Mouse (Mus musculus) T-helper 17 cell (primary cell): ENCODE data around the gene Rfx4.

Source experiments
- in situ Hi-C, 2 experiments: fragments of 300-600 bp; cut with MboI, MseI; formaldehyde crosslinking; loops; 1 replicate in 1 of 2; 2 replicates in 1 of 2; pipeline ENCODE4 v1.15.1; 2025; ENCODE audit warnings: high pct_unique_total_duplicates in 2 of 2

Gene Rfx4

GRCm38 (mm10) chr10:84811171-84811912 lies 55.5 kb downstream of the Rfx4 start:
- in situ Hi-C loops: no loop called here

- in situ Hi-C loops: no loop called here
Observed at GRCm38 (mm10) chr10:84811913-84812295, 56.0 kb downstream of the Rfx4 start.

DNA sequence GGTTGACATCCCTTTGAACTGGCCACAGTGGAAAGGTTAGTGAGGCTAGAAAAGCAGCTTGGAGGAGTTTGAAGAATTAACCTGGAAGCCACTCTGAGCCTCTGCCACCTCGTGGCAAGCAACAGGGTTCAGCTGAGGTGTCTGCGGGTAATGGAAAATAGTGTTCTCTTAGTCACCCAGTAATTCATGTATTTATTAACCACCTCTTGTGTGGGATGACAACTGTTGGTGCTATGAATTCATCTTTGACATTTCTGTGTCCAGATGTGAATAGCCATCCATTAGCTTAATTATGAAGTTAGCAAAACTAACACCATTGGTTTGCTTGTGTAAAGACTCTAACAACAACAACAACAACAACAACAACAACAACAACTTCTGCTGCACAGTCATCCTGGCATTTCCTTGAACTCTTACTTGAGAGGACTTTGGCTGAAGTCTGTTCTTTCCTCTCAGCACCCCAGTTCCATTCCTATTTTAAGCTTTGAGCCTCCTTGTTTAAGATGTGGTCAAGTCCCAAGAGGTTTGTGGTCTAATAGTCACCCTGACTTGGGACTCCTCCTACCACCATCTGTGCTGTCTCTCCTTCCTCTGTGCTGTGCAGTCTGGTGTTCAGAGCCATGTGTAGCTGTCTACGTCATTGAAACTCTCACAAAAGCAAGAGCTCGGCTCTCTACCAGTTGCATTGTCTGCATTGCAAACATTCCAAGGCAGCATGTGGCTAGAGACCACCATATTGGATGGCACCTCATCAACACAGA lies 60.0 kb downstream of the Rfx4 start:
- in situ Hi-C loops: loop anchor here in 1 of 2 experiments (5.0 kb wide), 1 partner anchor 84 kb away; no protein-coding TSS in a partner anchor

GRCm38 (mm10) chr10:84817086-84817869 lies 61.4 kb downstream of the Rfx4 start:
- in situ Hi-C loops: loop anchor here in 1 of 2 experiments (5.0 kb wide), 1 partner anchor 85 kb away; no protein-coding TSS in a partner anchor

GRCm38 (mm10) chr10:84819669-84820068 lies 63.8 kb downstream of the Rfx4 start:
- in situ Hi-C loops: loop anchor here in 1 of 2 experiments (5.0 kb wide), 1 partner anchor 87 kb away; no protein-coding TSS in a partner anchor

GRCm38 (mm10) chr10:84820230-84820629 lies 64.4 kb downstream of the Rfx4 start:
- in situ Hi-C loops: no loop called here

GRCm38 (mm10) chr10:84822741-84823151 lies 66.9 kb downstream of the Rfx4 start:
- in situ Hi-C loops: no loop called here

GRCm38 (mm10) chr10:84823621-84824020 lies 67.8 kb downstream of the Rfx4 start:
- in situ Hi-C loops: no loop called here

DNA sequence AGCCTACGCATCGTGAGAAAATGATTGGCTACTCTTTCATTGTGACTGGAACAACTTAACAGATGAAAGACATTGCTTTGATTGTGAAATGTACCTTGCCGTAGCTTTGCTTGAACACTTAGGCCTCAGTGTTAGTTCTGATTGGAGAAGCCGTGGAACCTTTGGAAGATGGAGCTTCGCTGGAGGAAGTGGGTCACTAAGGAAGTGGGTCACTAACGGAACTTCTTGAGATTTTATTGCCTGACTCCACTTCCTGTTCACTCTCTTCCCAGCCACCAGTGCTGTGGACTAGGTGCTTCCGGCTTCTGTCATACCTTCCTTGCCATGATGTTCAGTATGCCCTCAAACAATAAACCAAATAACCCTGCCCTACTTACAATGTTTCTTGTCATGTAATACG lies 73.1 kb downstream of the Rfx4 start:
- in situ Hi-C loops: no loop called here

DNA sequence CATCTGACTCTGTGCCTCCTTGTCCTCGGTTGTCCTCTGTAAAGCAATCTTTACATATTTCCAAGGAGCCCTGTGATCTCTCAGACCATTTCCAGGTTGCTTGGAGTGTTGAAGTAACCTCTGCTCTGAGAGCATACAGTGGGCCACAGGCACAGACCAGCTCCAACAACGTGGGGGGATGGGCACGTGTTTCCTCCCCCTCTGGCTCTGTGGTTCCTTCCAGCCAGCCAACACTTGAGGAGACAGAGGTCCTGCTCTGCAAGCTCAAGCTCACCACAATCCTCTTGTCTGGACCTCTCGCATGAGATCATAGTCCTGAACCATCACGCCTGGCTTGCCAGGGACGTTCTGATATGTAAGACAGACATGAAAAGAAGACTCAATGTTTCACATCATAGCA lies 79.7 kb downstream of the Rfx4 start:
- in situ Hi-C loops: no loop called here

- in situ Hi-C loops: no loop called here
Observed at GRCm38 (mm10) chr10:84836104-84836503, 80.2 kb downstream of the Rfx4 start.

- in situ Hi-C loops: no loop called here
Observed at GRCm38 (mm10) chr10:84837355-84837754, 81.5 kb downstream of the Rfx4 start.

DNA sequence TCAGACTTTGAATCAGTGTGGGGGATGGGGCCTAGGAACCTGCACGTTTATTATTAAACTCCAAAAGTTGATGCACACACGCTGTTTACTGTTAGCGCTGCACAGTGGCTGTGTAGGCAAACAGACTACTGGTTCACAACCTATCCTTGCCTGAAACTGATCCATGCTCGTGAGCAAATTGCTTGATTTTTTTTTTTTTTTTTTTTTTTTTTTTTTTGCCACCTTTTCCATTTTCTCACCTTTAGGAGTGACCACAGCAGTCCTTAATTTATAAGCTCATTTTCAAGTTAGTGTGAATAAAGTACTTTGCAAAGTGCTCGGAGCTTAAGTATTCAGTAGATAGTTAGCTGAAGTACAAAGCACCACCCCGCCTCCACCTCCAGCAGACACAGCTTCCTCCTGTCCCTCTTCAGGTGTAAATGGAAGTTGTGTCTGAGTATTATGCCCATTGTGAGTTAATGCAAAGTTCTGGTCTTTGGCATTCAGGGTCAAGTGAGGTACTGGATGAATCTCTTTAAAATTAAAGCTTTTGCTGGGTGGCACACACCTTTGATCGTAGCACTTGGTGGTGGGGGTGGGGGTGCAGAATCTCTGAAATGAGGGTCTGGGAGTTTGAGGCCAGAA lies 83.1 kb downstream of the Rfx4 start:
- in situ Hi-C loops: no loop called here

- in situ Hi-C loops: no loop called here
Observed at GRCm38 (mm10) chr10:84846638-84847037, 90.8 kb downstream of the Rfx4 start.

DNA sequence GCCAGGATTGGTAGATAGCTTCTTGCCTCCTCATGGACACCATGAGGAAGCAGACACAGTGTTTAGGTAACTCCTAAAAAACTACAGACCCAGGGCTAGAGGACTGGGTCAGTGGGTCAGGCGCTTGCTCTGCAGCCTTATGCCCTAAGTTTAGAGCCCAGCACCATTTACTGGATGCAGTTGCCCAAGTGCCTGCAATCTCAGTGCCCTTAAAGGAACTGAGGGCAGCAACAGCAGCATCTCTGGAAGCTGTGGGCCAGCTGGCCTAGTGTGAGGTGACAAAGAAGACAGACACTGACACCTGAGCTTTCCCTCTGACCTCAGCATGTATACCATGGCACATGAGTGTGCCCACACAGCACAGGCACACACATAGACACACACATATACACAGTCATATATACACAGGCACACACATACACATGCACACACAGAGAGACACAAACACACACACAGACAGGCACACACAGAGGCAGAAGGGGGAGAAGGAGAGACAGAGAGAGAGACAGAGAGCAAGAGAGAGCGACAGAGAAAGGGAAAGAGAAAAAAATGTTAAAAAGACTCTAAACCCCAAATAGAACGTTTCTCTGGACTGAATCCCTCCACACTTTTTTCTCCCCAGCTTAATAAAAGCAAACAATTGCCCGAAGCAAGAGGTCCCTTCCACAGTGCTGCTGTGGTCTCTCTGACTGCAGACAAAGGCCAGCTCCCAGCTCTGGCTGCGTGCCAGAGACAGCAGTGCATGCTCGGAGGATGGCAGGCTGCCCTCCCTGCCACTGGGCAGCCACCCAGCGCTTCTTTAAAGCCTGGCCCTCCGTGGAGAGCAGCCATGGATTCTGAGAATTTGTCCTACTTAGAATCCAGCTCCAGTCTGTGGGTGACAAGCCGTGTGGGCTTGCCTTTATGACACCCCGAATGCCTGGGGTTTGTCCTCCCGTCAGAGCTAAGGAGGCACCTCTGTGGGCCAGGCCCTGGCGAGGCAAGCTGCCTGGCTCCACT lies 96.4 kb downstream of the Rfx4 start:
- in situ Hi-C loops: no loop called here

- in situ Hi-C loops: no loop called here
Observed at GRCm38 (mm10) chr10:84854059-84854458, 98.2 kb downstream of the Rfx4 start.

DNA sequence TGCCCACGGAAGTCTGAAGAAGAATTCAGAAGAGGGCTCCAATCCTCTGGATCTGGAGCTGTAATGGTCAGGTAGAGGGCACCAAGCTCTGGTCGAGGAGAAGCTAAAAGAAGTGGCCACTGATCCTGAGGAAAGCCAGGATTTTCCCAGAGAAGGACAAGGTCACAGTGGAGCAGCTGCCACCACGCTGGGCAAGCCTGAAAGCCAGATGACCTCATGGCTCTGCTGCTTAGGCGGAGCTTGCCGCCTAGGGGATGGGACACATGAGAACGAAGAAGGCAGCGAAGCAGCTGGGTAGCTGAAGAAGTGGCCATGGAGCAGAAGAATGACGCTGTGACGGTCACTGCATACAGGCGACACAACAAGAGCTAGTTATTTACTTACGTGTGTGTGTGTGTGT lies 99.6 kb downstream of the Rfx4 start:
- in situ Hi-C loops: no loop called here

DNA sequence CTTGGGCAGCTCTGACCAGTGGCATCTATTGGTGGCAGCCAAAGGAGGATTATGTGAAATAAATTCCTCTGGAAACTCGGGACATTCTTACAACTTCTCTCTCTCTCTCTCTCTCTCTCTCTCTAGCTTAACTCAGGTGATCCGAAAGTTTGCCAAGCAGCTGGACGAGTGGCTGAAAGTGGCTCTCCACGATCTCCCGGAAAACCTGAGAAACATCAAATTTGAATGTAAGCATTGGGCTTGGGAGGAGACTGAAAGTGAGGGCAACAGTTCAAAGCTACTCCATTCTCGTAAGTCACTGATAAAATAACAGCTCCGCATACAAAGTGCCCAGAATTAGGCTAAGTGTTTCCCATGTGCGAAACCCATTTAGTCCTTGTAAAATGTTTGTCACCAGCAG lies 102.5 kb downstream of the Rfx4 start:
- in situ Hi-C loops: no loop called here

GRCm38 (mm10) chr10:84858806-84859496 lies 103.1 kb downstream of the Rfx4 start:
- in situ Hi-C loops: no loop called here
